Mouse (Mus musculus) gastrocnemius, postnatal 4 days (tissue): ENCODE data around the gene Nbas. TPM values are rescaled to one million over a fixed set of nuclear protein-coding genes. Genes with fewer than 3 reads are reported as not detected.

Source experiments
- DNase-seq, 2 experiments: peaks; one replicate each; pipeline ENCODE4 v3.0.0; 2021 to 2022; ENCODE audit warnings: low spot score in 2 of 2, mixed read lengths in 2 of 2
- long read RNA-seq, 2 experiments: library from polyadenylated mRNA; stranded (forward); transcript quantifications; one replicate each; pipeline ENCODE4 v2.0.0; 2021
- total RNA-seq, 2 experiments: library from RNA; stranded (reverse); gene quantifications; 2 replicates each; pipeline ENCODE4 v1.2.3; 2021

Nbas gene
- total RNA-seq, result 10 to 100 TPM; 21.7 to 22.9 TPM
- long read RNA-seq, experiment 1, full-length matches to known transcripts, result 1 of 10 reads
- long read RNA-seq, experiment 1, partial matches to known transcripts, result 6 of 10 reads
- long read RNA-seq, experiment 1, other reads (novel, unspliced or antisense), result 3 of 10 reads
- long read RNA-seq, experiment 2, full-length matches to known transcripts, result 3 of 27 reads
- long read RNA-seq, experiment 2, partial matches to known transcripts, result 10 of 27 reads
- long read RNA-seq, experiment 2, other reads (novel, unspliced or antisense), result 14 of 27 reads

- DNase-seq, result peak; percentile 77 to 88
These were observed at the start of gene Nbas for GRCm38 (mm10) chr12:13268826-13269449. Gene Nbas, plus strand, starts transcription at chr12:13269133.

DNA sequence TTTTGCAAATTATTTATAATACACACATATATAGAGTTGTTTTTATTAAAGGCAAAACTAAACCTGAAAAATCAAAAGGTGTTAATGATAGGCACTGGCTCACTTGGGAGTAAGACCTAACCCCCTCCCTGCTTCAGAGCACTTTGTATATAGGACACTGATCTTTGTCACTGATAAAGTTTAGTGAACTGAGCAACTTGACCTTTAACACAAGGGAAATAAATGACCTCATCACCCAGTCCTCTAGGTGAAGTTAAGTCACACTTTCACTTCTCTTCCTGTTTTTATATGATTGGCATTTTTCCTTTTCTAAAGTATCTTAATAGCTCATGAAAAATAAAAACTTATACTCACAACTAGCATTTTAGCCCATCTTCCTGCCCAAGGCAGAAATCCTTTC lies 26.5 kb upstream of the Nbas start:
- DNase-seq, result no peak

- peak; percentile 69 to 81 for DNase-seq
These were observed 20.0 kb upstream of the Nbas start, which contains the start of gene Ddx1 for GRCm38 (mm10) chr12:13248691-13249572. Gene Ddx1, minus strand, starts transcription at chr12:13249213.

DNA sequence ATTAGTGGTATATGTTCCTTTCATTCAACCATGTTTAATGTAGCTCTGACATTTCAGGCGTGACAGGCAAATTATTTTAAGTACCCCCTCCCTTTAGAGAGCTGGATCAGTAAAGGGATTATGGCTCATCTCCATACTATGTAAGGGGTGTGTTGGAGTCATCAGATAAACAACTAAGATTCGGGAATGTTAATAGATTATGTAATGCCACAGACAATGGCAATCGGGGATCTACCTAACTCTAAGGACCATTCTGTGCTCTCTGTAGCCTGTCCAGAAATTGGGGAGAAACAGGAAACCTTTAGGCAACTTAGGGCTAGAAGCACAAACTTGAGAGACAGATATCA lies 19.4 kb upstream of the Nbas start:
- DNase-seq, result no peak

GRCm38 (mm10) chr12:13255068-13255467 lies 13.9 kb upstream of the Nbas start:
- DNase-seq, result no peak

DNA sequence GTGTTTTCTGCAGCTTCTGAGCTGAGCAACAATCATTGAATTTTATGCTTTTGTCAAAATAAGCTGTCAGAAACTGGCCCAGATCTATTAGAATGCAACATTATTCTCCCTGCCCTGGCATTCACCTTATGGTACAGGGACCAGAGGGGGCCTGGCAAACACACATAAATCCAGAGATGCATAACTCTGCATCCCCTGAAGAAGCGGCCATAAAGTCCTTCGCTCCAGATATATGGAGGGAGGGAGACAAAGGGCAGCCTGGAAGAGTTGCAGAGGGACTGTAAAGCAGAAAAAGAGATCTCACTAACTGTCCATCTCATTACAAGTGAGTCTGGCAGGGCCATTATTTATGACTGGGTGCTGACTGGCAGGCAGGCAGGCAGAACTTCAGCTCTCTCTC lies 13.2 kb upstream of the Nbas start:
- no peak for DNase-seq

DNA sequence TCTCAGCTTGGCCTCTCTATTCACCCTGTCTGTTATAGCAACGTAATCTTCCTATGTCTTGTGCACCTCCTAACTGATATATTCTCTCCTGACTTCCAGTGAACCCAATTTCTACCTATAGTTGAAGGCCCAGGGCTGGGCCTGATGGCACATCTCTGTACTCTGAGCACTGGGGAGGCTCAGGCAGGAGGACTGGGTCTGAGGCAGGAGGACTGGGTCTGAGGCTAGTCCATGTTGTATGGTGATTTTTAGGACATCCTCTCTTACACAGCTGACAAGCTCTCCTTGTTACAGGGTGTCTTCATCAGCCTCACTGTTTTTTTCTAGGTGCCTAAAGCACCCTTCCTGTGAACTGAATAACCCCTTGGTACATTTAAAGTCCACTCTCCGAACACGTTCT lies 521 bp upstream of the Nbas start:
- DNase-seq, result no peak

DNA sequence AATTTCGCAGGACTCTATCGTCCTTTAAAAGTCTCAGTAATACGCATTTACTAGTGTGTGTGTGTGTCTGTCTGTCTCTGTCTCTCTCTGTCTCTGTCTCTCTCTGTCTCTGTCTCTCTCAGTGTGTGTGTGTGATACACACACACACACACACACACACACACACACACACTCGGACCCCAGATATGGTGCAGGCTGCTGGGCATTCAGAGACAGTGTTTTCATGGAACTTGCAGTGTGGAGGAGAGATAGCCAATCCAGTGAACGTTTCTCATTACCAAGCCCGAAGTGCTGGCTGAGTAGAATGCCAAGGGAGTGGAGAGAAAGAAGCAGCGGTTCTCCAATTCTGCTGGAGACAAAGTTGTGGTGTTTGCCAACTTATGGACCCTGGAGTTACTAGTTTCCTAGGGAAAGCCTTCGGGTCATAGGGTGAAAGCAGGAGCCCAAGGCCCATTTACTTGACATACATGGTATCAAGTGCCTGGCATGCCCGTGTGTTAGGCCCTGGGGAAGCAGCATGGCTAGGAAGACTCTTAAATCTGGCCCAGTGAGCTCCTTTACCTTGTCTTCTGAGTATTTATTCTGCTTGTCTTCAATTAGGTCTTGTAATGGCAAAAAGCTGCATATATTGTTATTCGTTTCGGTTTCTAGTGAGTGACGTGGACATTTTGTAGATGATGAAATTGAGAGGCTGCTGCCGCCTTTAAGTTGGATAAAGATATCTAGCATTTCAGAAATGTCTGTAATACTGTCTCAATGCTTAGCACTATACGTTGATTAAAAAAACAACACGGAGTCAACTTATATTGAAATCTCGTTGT lies 847 bp downstream of the Nbas start:
- DNase-seq, result no peak

- no peak for DNase-seq
These were observed 22.5 kb downstream of the Nbas start for GRCm38 (mm10) chr12:13291453-13291852.

DNA sequence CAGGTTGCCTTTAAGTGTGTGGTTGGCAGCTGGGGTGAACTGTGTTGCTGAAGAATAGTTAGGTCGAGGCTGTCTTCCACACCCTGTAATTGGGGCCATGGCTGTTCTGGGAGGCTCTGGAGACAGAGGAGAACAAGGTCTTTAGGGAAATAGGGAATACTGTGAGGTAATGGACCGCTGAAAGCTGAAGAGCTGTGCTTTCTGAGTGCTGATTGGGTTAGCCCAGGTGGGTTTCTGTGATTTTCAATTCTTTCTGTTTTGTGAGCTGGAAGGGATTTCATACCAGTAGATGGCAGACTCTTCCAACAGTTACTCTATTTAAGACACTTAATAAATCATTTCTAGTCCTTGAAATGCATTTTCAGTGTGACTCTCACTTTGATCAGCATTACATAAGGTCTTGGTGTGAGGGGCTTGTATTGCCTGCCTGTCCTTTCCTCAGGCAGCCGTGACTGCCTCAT lies 24.5 kb downstream of the Nbas start:
- no peak for DNase-seq

- DNase-seq, result no peak
These were observed 34.1 kb downstream of the Nbas start for GRCm38 (mm10) chr12:13303037-13303436.

GRCm38 (mm10) chr12:13313966-13314365 lies 45.0 kb downstream of the Nbas start:
- no peak for DNase-seq

- no peak for DNase-seq
These were observed 45.5 kb downstream of the Nbas start for GRCm38 (mm10) chr12:13314384-13314783.

- no peak for DNase-seq
These were observed 46.1 kb downstream of the Nbas start for GRCm38 (mm10) chr12:13315081-13315480.

GRCm38 (mm10) chr12:13342535-13342934 lies 73.6 kb downstream of the Nbas start:
- DNase-seq, result no peak

- no peak for DNase-seq
These were observed 87.3 kb downstream of the Nbas start for GRCm38 (mm10) chr12:13356201-13356600.

DNA sequence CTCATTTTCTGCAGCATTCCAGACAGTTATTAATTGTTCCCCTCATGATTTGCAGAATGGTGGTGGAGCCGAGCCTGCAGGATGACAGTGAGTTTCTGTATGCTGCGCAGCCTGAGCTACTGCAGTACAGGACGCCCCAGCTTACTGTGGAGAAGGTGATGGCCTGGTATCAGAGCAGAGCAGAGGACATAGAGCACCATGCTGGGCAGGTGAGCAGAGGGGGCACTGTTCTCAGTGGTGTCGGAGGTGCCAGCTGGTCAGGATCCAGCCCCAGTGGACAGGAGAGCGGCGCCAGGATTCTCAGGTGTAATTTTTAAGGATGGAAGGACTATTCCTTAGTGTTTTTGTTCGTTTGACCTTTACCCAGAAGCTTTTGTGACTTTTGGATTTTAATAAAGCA lies 87.8 kb downstream of the Nbas start:
- DNase-seq, result no peak

DNA sequence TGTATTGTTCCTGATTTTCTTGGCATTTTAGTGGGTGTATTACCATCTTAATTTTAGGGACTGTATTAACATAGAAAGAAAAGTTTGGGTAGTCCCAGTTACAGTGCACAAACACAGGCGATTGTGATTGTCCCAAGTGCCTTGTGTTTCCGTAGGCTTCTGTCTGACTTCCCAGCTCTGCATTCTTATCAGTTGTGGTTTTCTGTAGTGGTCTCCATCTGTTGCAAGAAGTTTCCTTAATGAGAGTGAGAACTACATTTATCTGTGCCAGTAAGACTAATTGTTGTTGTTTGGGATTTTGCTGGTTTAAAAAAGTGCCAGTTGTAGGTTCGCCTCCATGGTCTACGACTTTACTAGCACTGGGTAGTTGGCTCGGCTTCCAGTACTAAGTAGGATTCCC lies 88.3 kb downstream of the Nbas start:
- no peak for DNase-seq

- no peak for DNase-seq
These were observed 89.9 kb downstream of the Nbas start for GRCm38 (mm10) chr12:13358849-13359248.

DNA sequence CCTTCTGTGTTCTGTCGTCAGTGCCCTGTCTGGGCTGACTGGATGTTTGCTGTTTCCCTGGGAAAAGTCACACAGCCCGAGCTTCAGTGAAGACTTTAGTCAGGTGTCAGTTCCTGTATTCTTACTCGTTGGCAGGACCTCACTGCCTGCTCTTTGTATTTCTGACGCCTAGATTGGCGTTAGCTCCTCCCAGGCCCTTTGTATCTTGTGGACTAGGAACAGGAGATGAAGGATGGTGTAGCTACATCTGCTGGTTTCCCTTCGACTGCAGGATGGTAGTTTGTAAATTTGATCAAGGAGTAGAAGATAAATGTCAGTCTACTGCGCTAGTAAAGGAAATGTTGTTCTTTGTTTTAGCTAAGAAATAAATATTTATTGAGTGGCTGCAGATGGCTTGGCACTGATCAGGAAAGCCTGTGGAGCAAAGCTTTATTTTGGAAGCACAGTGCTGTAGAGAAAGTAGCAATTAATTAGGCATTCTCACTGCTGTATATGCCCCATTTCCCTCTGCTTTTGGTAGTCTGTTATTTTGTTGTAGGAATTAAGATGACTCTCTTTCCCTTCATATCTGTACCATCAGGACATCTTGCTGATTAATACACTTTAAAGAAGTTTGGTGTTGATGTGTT lies 91.4 kb downstream of the Nbas start:
- DNase-seq, result no peak

GRCm38 (mm10) chr12:13381580-13381979 lies 112.6 kb downstream of the Nbas start:
- no peak for DNase-seq
